Mouse (Mus musculus) kidney, embryonic 16.5 days (tissue): Measurements from ENCODE around the gene Hist2h3c1. TPM values are rescaled to one million over a fixed set of nuclear protein-coding genes. Genes with fewer than 3 reads are reported as not detected.
A peak's percentile ranks its signal among the peaks of the same experiment; 100 is the strongest.
"Not testable (repeated sequence)": the region's sequence is repeated elsewhere in the genome, so short reads cannot be mapped to it uniquely, and the experiment has no call there.

Experiments
- ATAC-seq: fragments of 200-750 bp; cut with Nextera tagmentation; 2 replicates; pipeline ENCODE4 v1.8.0; 2017; ENCODE audit warnings: moderate TSS enrichment; ENCODE audit not compliant: low FRiP score, low TSS enrichment
- H3K27ac ChIP-seq: fragments of 300-500 bp; sonication (generic); 2 replicates; pipeline ENCODE4 v1.5.1; 2014; ENCODE audit warnings: low read length
- H3K27me3 ChIP-seq: fragments of 300-500 bp; sonication (generic); 2 replicates; pipeline ENCODE4 v1.6.1; 2014; ENCODE audit warnings: low read length, control low read depth, mixed read lengths; ENCODE audit not compliant: insufficient read depth
- H3K36me3 ChIP-seq: fragments of 300-500 bp; sonication (generic); 2 replicates; pipeline ENCODE4 v1.6.1; 2014; ENCODE audit warnings: low read length, control low read depth, mixed read lengths; ENCODE audit not compliant: insufficient read depth
- H3K4me1 ChIP-seq: fragments of 300-500 bp; sonication (generic); 2 replicates; pipeline ENCODE4 v1.6.1; 2014; ENCODE audit warnings: low read length, control low read depth, mixed read lengths; ENCODE audit not compliant: insufficient read depth
- H3K4me2 ChIP-seq: fragments of 300-500 bp; sonication (generic); replicated peaks from 2 replicates; pipeline ENCODE4 v1.6.1; 2014; ENCODE audit warnings: low read depth, low read length
- H3K4me3 ChIP-seq: fragments of 300-500 bp; sonication (generic); 2 replicates; pipeline ENCODE4 v1.5.1; 2014; ENCODE audit warnings: mild to moderate bottlenecking, low read length
- H3K9ac ChIP-seq: fragments of 300-500 bp; sonication (generic); replicated peaks from 2 replicates; pipeline ENCODE4 v1.6.1; 2014; ENCODE audit warnings: low read length
- H3K9me3 ChIP-seq: fragments of 300-500 bp; sonication (generic); 2 replicates; pipeline ENCODE4 v1.6.1; 2016; ENCODE audit warnings: low read length, control low read depth
- WGBS: fragments of 180-500 bp; shearing (Covaris S2); extraction: QIAGEN DNeasy Blood & Tissue Kit; methylation state at CpG from one replicate; pipeline ENCODE4 v1.1.7; 2014; 5-methylcytosine and 5-hydroxymethylcytosine counted together
- polyA plus RNA-seq: library from polyadenylated mRNA; unstranded; fragments of >200 nt; fragmentation: Nextera tagmentation; extraction: Ambion mirVana; gene quantifications from 2 replicates; pipeline ENCODE4 v1.2.1, GENCODE M21; 2015

Gene Hist2h3c1
- polyA plus RNA-seq, 1 experiment from 2014 or later, result 1.1 TPM

GRCm38 (mm10) chr3:96263558-96264403, 17.3 kb downstream of the Hist2h3c1 start:
- Histone ChIP-seq H3K27me3 (no peaks in the 10 kb centered on the region), H3K4me2 (peak overlapping the region; percentile 79), H3K36me3 (no peaks in the 10 kb centered on the region), H3K9ac (peak overlapping the region; percentile 71), H3K4me3 (peak overlapping the region; percentile 55), H3K27ac (peak overlapping the region; percentile 99), H3K9me3 (no peaks in the 10 kb centered on the region), H3K4me1 (peaks cover 32% of the 10 kb centered on the region)
- ATAC-seq, result peak; percentile 40; the same call in 1 of the 2 replicates
- WGBS, result 4% methylated on average over 27 of the region's 27 CpGs

- Histone ChIP-seq H3K9ac (peak overlapping the region; percentile 71), H3K27ac (peak overlapping the region; percentile 99), H3K4me1 (peaks cover 32% of the 10 kb centered on the region), H3K9me3 (no peaks in the 10 kb centered on the region), H3K27me3 (no peaks in the 10 kb centered on the region), H3K4me3 (peak overlapping the region; percentile 55), H3K36me3 (no peaks in the 10 kb centered on the region), H3K4me2 (peak overlapping the region; percentile 79)
- 72% methylated on average over 7 of the region's 7 CpGs for WGBS
- no peak for ATAC-seq
Measured at GRCm38 (mm10) chr3:96264404-96264949, 18.0 kb downstream of the Hist2h3c1 start.

DNA sequence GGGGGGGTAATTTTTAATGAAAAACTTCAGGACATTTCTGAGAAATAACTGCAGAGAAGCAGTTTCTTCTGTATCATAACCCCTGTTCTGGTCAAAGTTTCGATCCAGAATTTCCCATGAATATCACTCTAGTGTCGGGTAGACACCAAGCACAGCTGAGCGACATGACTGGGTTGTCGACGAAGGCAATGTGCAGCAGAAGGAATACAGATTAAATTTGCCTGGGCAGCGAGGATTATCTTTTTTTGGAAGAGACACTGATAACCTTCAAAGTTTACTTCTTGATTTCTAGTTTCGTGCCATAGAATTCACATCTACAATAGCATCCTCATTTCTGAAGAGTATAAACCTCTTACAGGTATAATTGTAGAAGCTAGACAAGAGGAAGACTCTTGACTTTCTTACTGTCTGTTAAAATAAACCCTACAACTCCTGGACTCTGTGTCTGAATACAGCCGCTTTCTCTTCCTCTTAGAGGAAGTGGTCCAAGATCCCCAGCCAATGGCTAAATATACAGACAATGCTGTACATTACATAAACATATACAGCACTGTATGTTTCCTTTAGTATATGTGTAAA, 19.7 kb downstream of the Hist2h3c1 start:
- H3K9me3 ChIP-seq, result no peaks in the 10 kb centered on the region
- no peak overlapping the region for H3K27ac ChIP-seq
- H3K4me3 ChIP-seq, result no peak overlapping the region
- no peak overlapping the region for H3K9ac ChIP-seq
- H3K27me3 ChIP-seq, result no peaks in the 10 kb centered on the region
- no peak overlapping the region for H3K4me2 ChIP-seq
- ATAC-seq, result no peak
- peaks cover 32% of the 10 kb centered on the region for H3K4me1 ChIP-seq
- 90% methylated on average over 8 of the region's 8 CpGs for WGBS
- no peaks in the 10 kb centered on the region for H3K36me3 ChIP-seq

- Histone ChIP-seq H3K4me2 (0 out of 2 replicates have a peak overlapping the region, but pooled peaks have one; percentile 50), H3K4me1 (peaks cover 24% of the 10 kb centered on the region), H3K27ac (peak overlapping the region; percentile 97), H3K9ac (peak overlapping the region; percentile 26), H3K27me3 (no peaks in the 10 kb centered on the region), H3K36me3 (no peaks in the 10 kb centered on the region), H3K4me3 (no peak overlapping the region), H3K9me3 (no peaks in the 10 kb centered on the region)
- no peak for ATAC-seq
- 76% methylated on average over 4 of the region's 4 CpGs for WGBS
Measured at GRCm38 (mm10) chr3:96267541-96267940, 21.1 kb downstream of the Hist2h3c1 start.

DNA sequence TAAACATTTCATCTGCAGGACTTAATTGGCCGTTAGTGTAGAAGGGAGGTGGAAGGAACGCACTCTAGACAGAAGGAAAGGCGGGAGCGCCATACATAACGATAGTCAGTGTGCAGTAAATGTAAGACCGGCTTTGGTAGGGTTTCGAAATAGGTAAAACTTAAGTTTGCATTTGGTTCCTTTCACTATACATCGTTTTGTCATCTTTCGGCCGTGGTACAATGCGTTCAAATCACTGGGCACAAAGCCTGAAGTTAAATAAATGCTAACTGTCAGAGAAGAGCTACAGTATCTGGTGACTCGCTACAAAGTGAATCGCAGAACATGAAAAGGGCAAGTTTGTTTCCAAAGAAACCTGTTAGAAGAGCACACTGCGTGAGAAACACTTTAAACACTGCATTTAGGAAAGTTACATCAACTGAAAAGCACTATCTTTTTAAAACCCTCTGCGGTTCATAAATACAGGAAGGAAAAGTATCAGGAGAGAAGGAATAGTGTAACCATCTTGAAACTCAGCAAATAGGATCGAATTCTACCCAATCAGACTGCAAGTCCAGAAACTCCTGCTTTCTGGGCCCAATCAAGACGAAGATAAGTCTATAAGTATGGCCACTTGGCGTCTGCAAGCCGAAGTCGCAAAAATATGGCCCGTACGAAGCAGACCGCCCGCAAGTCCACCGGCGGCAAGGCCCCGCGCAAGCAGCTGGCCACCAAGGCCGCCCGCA, 21.7 kb downstream of the Hist2h3c1 start, which contains the start of gene Hist2h3b:
TSS of gene Hist2h3b (plus strand) at position 604 of the 725 bp plus-strand sequence.
- H3K4me2 ChIP-seq, result peak within 1 kb of the TSS; percentile 67
- H3K36me3 ChIP-seq, result no peaks in the 10 kb centered on the region
- H3K27me3 ChIP-seq, result no peaks in the 10 kb centered on the region
- peak; percentile 73 for ATAC-seq
- H3K27ac ChIP-seq, result peak within 1 kb of the TSS; percentile 98
- H3K4me3 ChIP-seq, result peak within 1 kb of the TSS; percentile 66
- H3K4me1 ChIP-seq, result peaks cover 24% of the 10 kb centered on the region
- 19% methylated on average over 28 of the region's 30 CpGs for WGBS
- H3K9me3 ChIP-seq, result no peaks in the 10 kb centered on the region
- H3K9ac ChIP-seq, result peak within 1 kb of the TSS; percentile 69

GRCm38 (mm10) chr3:96268776-96269378, 22.4 kb downstream of the Hist2h3c1 start:
- Histone ChIP-seq H3K4me1 (peaks cover 23% of the 10 kb centered on the region), H3K4me2 (peak overlapping the region; percentile 67), H3K9ac (peak overlapping the region; percentile 69), H3K4me3 (peak overlapping the region; percentile 66), H3K27ac (peak overlapping the region; percentile 98)
- not testable (repeated sequence) for H3K27me3 ChIP-seq, H3K36me3 ChIP-seq, H3K9me3 ChIP-seq
- 2% methylated on average over 9 of the region's 44 CpGs for WGBS
- peak; percentile 53 for ATAC-seq

GRCm38 (mm10) chr3:96269511-96270474, 23.3 kb downstream of the Hist2h3c1 start, which contains the start of gene Hist2h2bb:
TSS of gene Hist2h2bb (plus strand) at chr3:96269752.
- WGBS, result under 1% methylated on average over 45 of the region's 45 CpGs

DNA sequence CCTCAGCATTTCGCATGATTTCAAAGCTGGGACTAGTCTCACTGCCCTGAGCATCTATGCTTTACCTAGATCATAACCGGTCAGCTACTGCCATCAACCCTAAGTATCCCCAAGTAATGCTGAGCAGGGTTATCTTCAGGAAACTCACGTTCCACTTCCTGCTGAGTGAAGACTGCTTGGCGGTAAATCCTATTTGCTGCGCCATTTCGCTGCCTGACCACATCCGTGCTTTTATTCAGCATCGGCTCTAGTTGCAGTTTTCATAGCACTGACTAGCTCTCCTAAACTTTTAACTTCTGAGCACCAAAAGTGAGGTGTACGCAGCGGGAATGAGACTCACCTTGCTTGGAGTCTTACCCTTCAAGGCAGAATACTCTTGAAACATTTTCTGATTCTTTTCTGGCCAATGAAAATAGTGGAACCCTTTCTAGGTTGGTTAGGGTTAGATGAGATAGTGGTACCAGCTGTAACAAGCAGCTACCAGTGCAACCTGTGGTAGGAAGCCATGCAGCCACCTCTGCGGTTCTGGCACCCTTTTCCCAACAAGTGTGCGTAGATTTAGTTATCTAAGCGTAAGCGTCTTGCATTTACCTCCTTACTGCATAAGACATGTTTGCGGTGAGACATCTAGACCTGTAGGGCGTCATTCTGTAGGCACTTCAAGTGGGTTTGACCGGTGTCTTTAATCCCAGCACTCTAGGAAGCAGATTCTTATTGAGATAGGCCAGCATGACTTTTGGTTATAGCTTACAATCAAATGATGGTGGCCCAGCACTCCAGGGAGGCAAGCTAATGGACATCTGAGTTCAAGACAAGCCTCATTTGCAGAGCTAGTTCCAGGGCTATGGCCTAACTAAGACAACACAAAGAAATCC, 27.3 kb downstream of the Hist2h3c1 start:
- H3K4me2 ChIP-seq, result no peak overlapping the region
- no peaks in the 10 kb centered on the region for H3K36me3 ChIP-seq
- H3K9ac ChIP-seq, result no peak overlapping the region
- no peak overlapping the region for H3K27ac ChIP-seq
- 88% methylated on average over 17 of the region's 17 CpGs for WGBS
- H3K9me3 ChIP-seq, result no peaks in the 10 kb centered on the region
- no peak for ATAC-seq
- H3K4me1 ChIP-seq, result peaks cover 9% of the 10 kb centered on the region; the same call in 1 of the 2 replicates
- no peak overlapping the region for H3K4me3 ChIP-seq
- no peaks in the 10 kb centered on the region; the same call in 1 of the 2 replicates for H3K27me3 ChIP-seq

More at GRCm38 (mm10) chr3:96269511-96270474, 23.3 kb downstream of the Hist2h3c1 start, which contains the start of gene Hist2h2bb:
- Histone ChIP-seq H3K4me1 (peaks cover 14% of the 10 kb centered on the region), H3K27ac (peak within 1 kb of the TSS; percentile 98), H3K4me2 (peak within 1 kb of the TSS; percentile 90), H3K36me3 (no peaks in the 10 kb centered on the region), H3K27me3 (no peaks in the 10 kb centered on the region), H3K9me3 (no peaks in the 10 kb centered on the region), H3K9ac (peak within 1 kb of the TSS; percentile 85), H3K4me3 (peak within 1 kb of the TSS; percentile 66)
- ATAC-seq, result peak; percentile 96
